Mouse (Mus musculus) embryonic facial prominence, embryonic 12.5 days (tissue): ENCODE measurements at regions not wholly inside any gene's neighbourhood (a gene's known extent, or its start where the extent isn't known, plus 50 kb on each side); places are given as distances from the start of the nearest gene placed in this dataset.

ENCODE experiments used
- ATAC-seq: fragments of 200-750 bp; cut with Nextera tagmentation; 2 replicates; pipeline ENCODE4 v1.8.0; 2017; ENCODE audit not compliant: insufficient number of reproducible peaks, insufficient read depth, low FRiP score, low TSS enrichment
- H3K27ac ChIP-seq: fragments of 300-500 bp; sonication (generic); 2 replicates; pipeline ENCODE4 v1.5.1; 2016; ENCODE audit warnings: mild to moderate bottlenecking
- H3K27me3 ChIP-seq: fragments of 300-500 bp; sonication (generic); 2 replicates; pipeline ENCODE4 v1.6.1; 2016; ENCODE audit warnings: mild to moderate bottlenecking, moderate library complexity
- H3K36me3 ChIP-seq: fragments of 300-500 bp; sonication (generic); 2 replicates; pipeline ENCODE4 v1.6.1; 2016; ENCODE audit warnings: mild to moderate bottlenecking
- H3K4me1 ChIP-seq: fragments of 300-500 bp; sonication (generic); 2 replicates; pipeline ENCODE4 v1.6.1; 2016
- H3K4me2 ChIP-seq: fragments of 300-500 bp; sonication (generic); replicated peaks from 2 replicates; pipeline ENCODE4 v1.6.1; 2016; ENCODE audit warnings: mild to moderate bottlenecking, moderate library complexity
- H3K4me3 ChIP-seq: fragments of 300-500 bp; sonication (generic); 2 replicates; pipeline ENCODE4 v1.5.1; 2016; ENCODE audit warnings: mild to moderate bottlenecking
- H3K9ac ChIP-seq: fragments of 300-500 bp; sonication (generic); 2 replicates; pipeline ENCODE4 v1.6.1; 2016; ENCODE audit warnings: mild to moderate bottlenecking, moderate library complexity
- H3K9me3 ChIP-seq: fragments of 300-500 bp; sonication (generic); 2 replicates; pipeline ENCODE4 v1.6.1; 2016; ENCODE audit warnings: mild to moderate bottlenecking, moderate library complexity
- WGBS: fragments of 180-500 bp; shearing (Covaris S2); methylation state at CpG from one replicate; pipeline ENCODE4 v1.1.7; 2016; 5-methylcytosine and 5-hydroxymethylcytosine counted together

GRCm38 (mm10) chr2:161164320-161164719 is 55.4 kb upstream of the Chd6 start:
- WGBS, result 48% methylated on average over 5 of the region's 5 CpGs
- Histone ChIP-seq H3K4me3 (no peak overlapping the region), H3K4me1 (no peaks in the 10 kb centered on the region), H3K9me3 (no peaks in the 10 kb centered on the region), H3K27ac (no peak overlapping the region), H3K4me2 (no peak overlapping the region), H3K36me3 (no peaks in the 10 kb centered on the region), H3K27me3 (no peaks in the 10 kb centered on the region), H3K9ac (no peak overlapping the region)
- no peak for ATAC-seq
